Mouse (Mus musculus): Measurements from ENCODE around the gene Abhd16a. TPM values are rescaled to one million over a fixed set of nuclear protein-coding genes. Genes with fewer than 3 reads are reported as not detected.
A peak's percentile ranks its signal among the peaks of the same experiment; 100 is the strongest.

The Abhd16a gene
- 10 to 100 TPM; 50.6 to 53.5 TPM for total RNA-seq (2021)

GRCm38 (mm10) chr17:35088825-35089644 lies at the start of gene Abhd16a:
TSS of gene Abhd16a (plus strand) at chr17:35089263.
- DNase-seq = peak; percentile 95

DNA sequence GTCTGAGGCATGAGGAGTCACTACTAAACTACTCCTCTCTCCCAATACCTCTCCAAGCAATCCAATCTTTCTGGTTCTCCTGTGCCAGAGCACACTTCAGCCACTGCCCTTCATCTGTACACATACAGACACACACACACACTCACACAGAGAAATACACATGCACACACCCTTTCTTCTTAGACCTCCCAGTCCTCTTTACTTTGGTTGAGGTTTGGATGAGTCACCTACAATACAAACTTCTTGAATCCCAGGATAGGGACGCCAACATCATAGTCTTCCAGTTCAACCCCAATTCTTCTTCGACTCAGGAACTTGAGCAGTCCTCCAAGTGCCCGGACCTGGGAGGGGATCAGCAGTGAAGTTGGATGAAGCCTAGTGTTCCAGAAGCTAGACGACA lies 45.3 kb upstream of the Abhd16a start:
- no peak for DNase-seq

- DNase-seq = no peak
These were observed 43.9 kb upstream of the Abhd16a start for GRCm38 (mm10) chr17:35044904-35045806.

GRCm38 (mm10) chr17:35045807-35046680 lies 43.0 kb upstream of the Abhd16a start:
- no peak for DNase-seq

DNA sequence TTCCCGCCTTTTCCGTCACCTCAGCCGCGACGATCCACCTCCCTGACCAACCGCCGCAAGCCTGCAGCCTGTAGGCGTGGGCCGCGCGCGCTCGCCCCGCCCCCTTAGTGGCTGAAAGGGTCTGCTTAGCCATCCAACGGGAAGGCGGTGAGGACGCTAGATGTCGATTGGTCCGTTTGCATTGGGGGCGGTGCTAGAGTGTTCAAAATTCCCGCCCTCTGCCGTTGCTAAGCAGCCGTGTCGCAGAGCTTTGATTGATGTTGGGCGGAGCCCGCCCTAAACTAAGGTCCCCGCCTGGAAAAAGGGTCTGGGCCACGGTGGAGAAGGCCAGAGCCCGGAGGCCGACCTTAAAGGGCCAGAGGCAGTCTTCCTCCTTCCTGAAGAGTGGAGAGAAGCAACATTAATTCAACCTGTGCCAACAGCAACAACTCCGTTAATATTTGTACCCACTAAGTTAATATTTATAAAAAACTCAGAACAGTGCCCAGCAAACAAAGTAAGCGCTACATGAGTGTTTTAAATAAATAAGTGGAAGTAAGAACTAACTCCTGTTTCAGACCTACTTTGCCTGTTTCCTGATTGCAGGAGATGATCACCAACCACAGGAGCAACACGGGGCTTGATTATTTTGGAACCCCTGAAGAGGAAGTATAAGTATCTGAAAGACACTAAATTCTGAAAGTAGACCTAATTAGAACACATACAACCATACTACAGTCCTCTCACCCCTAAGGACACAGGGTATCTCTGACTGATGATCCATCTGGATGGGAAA lies 42.2 kb upstream of the Abhd16a start, which contains the start of gene Msh5:
Msh5 (minus strand) TSS at position 65 of the 775 bp plus-strand sequence.
- DNase-seq = peak; percentile 99

- no peak for DNase-seq
These were observed 41.4 kb upstream of the Abhd16a start for GRCm38 (mm10) chr17:35047688-35048087.

GRCm38 (mm10) chr17:35048149-35048931 lies 40.7 kb upstream of the Abhd16a start:
- peak; percentile 51 for DNase-seq

DNA sequence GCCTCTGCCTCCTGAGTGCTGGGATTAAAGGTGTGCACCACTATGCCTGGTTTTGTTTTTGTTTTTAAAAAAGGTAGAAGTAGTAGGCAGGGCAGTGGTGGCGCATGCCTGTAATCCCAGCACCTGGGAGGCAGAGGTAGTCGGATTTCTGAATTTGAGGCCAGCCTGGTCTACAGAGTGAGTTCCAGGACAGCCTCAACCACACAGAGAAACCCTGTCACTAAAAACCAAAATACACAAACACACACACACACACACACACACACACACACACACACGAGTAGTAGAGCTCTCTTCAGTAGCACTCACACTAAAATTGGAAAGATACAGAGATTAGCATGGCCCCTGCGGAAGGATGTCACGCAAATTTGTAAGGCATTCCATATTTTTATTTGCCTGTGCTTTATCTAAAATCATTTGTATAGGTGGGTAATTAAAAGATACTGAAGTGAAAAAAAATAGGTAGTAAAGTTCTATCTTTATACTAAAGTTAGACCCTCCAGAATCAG lies 40.1 kb upstream of the Abhd16a start:
- no peak for DNase-seq

DNA sequence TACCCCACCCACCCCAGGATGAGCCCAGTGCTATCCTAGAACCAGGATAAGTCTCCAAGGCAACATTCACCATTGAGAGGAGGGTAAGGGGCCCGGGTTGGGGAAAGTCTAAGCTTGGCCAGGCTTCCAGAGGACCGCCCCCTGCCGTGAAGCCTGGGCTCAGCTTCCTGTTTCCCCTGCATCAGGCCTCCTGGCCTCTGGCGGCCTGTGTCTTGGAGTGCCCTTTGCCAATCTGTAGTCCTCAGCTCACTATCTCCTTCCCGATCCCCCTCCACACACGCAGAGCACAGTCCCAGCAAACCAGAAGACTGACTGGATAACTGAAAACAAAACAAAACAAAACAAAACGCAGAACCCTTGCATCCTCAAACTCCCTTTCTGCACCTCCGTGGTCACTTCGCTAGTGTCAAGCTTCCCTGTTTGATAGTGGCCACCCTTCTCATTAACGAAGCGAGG lies 39.5 kb upstream of the Abhd16a start, which contains the start of gene Clic1:
Clic1 (plus strand) TSS at position 406 of the 456 bp plus-strand sequence.
- peak; percentile 78 for DNase-seq

DNA sequence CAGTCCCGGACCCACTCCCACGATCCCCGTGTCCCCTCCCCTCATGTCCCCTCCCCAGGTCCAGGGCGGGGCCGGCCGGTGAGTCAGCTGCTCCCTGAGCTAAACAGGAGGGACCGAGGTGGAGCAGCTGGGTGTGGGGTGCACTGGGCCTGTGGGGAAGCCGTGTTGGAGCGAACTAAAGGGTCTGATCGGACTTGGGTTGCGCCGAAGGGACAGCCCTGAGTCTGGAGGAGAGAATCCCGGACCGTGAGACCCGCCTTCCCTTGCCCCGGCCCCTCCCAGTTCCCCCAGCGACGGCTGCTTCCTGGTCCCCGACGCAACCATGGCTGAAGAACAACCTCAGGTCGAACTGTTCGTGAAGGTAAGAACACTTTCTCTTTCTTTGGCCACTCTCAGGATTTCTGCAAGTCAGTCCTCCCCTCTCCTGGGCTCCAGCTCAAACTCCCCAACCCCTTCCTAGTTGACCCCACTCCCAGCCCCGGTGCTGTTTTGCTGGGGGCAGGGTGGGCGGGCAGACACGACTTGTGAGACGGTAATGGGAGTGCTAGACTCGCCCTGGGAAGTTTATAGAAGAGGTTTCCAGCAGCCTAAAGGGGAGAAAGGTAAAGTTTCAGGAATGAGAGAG lies 38.8 kb upstream of the Abhd16a start:
- peak; percentile 85 for DNase-seq

DNA sequence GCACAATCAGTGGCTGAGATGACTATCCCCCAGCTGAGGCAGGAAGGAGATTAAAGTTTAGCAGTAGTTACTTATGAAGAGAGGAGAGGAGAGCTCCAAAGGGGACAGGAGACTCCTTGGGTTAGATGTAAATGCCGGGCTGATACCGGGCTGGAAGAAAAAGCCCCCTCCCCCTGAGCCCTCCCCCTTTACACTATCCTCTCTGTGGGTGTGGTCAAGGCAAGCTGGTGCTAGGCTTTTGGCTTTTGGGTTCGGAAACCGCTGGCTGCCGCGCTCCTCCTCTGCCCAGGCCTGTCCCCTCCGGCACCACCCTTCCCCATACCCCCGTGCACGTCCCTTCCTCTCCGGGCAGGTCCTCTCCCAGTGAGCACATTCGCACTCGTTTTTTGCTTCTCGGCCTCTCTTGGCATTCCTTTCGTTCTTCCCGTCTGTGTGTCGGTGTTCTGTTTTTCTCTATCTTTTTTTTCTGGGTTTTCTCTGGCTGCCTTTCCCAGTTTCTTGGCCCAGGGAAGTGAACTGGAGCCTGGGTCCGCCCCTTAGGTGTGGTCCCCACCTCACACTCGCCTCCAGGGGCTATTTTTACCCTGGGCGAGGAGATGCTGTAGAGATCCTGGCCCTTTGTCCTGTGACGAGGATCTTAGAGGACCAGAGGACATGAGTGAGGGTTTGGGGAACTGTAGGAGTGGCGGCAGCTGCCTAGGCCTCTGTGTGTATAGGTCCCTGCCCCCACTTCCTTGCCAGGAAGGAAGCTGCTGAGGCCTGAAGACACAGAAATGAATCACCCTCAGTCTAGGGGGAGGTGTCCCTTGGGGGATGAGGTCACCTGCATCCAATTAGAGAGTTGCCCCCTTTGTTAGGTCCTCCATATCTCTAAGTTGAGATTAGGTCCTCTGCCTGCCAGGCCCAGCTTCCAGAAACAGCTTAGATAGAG lies 37.6 kb upstream of the Abhd16a start:
- DNase-seq = peak; percentile 89

GRCm38 (mm10) chr17:35052271-35052798 lies 36.7 kb upstream of the Abhd16a start:
- DNase-seq = no peak

GRCm38 (mm10) chr17:35055691-35056495 lies 33.2 kb upstream of the Abhd16a start:
- no peak for DNase-seq

DNA sequence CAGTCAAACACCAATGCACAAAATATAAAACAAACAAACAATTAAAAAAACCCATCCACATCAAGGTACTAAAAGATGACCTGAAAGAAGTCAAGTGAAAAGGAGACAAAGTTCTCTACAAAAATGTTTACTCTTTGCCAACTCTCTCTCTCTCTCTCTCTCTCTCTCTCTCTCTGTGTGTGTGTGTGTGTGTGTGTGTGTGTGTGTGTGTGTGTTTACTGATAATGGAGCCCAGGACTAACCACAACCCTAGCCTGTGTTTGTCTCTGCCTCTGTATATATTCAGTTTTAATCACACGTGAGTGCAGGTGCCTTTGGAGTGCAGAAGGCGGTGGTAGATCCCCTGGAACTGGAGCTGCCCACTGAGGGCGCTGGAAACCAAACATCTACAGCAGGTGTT lies 32.0 kb upstream of the Abhd16a start:
- no peak for DNase-seq

DNA sequence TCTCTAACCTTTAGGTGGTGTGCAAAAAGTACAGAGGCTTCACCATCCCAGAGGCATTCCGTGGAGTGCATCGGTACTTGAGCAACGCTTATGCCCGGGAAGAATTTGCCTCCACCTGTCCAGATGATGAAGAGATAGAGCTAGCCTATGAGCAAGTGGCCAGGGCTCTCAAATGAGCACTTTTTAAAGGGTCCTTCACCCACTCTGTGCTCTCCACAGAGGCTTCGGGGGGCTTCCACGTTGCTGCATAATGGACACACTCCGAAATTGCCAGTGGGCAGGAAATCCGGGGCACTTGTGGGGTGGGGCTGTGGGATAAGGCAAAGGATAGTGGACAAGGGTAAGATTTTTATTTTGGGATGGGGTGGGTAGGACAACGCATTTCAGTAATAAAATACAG lies 30.7 kb upstream of the Abhd16a start:
- DNase-seq = no peak

DNA sequence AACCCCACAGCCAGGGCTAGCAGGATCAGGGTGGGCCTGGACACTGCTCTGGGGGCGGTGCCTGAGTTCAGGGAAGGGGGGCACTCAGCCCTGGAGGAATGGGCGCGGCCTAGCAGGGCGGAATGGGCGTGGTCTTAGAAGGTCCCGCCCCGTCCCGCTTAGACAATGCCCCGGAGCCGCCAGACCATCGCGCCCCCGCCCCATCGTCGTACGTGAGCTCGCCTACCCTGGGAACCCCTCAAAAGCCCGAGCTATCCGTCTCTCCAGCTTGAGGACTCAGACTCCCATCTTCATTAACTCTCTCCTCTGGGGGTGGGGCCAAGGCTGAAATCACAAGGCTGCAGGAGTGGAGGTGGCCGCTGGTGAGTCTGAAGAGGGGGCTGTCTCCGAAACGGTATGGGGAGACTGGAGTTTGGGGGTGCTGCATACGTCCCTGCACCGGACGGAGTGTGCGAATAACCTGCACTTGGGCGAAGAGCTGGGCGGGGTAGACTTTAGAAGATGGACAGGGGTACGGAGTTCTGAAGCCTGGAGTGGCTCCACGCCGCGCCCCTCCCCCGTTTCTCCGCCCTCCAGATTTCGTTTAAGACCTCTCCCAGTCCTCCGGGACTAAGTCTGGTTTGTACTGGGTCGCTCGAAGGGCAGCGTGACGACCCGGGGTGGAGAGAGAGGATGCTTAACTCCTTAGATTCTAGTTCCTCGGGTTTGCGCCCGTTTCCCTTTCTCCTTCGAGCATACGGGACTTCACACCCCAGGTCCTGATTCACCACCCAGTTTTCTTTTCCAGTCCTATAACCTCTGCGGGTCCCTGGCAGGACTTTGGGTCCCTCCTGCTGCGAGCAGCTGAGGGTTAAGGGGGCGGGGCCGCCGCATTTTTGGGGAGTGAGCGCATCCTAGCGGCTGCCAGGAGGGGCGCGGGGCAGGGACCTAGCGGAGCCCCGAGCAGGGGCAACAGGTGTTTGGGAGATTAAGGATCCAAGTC lies 29.9 kb upstream of the Abhd16a start, which contains the start of gene Ddah2:
Ddah2 (plus strand) TSS at position 125 of the 982 bp plus-strand sequence.
- DNase-seq = peak; percentile 97

All from heart, postnatal 4 days (tissue).